Mouse (Mus musculus): ENCODE data around the gene Mks1.

Gene Mks1

DNA sequence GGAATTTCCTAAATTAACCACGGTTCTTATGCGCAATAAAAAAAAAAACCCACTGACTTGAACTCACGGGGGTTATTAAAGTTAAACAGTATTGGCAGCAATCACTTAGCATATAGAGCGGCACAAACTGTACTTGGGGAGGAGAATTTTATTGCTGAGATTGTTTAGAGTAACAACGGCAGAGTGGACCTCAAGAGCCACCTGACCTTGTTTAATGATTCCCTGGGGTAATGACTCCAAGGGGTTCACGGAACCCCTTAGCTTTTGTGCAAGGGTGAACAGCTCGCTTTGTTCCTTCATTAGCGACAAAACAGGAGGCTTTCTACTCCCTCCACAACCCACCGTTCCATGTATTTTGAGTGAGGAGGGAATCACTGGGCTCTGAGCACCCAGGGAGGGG is 26.8 kb downstream of the Mks1 start:
- DNase-seq, result no peak

DNA sequence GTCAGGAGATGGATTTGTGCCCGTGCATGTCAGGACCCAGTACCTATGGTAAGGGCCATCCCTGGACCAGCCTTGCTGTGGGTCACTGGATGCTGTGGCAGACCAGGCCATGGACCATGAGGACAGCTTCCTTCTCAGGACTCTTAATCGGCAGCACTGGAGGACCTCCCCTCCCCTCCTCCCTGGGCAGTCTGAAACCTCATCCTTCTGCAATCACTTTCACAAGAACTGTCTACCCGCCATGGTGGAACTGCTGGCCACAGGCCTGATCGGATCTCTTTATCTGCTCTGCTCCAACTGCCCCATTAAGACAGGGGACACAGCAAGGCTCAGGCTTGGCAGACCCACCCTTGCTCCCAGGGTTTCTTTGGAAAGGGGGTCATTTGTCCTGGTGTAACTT is 28.7 kb downstream of the Mks1 start:
- DNase-seq, result no peak

DNA sequence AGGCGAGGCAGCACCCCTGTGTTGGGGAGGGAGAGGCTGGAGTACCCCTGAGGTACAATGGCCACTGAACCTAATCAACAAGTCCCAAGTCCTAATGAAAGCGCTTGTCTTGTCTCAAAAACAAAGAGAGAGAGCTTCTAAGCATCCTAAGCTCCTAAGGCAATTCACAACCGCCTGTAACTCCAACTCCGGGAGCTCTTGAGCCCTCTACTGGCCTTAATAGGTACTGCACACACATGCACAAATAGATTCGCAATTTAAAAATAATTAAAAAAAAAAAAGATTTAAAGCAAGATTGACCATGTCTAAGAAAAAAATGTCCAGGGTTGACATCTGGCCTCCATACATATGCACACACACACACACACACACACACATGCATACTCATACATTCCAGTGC is 30.5 kb downstream of the Mks1 start:
- peak; percentile 36 to 48 for DNase-seq

DNA sequence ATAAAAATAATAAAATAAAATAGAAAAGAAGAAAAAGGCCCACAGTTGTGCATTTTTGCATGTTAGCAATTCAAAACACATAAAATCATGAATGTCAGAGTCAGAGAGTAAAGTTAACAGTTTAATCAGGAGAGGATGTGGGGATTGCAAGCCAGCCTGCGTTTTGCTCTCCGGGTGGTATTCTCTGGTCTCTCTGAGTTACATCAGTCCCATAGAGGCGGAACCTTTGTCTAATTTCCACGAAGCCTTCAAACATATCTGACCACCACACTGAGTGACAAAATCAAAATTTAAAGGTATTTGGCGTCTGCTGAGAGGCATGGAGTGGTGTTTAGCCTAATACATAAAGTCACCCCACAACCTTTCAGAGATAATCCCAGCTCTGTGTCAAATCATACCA is 31.8 kb downstream of the Mks1 start:
- no peak for DNase-seq

DNA sequence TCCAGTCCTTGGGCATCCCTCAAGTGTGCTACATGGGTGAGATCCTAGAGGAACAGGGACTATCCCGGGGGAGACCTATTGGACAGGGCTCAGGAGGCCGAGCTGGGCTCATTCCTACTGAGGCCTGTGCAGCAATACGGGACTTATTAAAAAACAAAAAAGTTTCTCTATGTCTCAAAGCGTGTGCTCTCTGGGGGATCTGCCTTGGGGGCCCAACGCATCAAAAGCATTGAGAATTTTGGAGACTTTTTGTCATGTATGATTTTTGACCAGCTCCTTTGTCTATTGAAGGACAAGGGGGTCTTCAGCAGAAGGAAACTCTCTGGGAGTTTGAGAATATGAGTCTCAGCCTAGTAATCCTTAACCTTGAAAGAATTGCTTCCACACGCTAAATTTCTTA is 39.2 kb downstream of the Mks1 start, which contains the start of gene Olfr462:
Olfr462 (minus strand) TSS at position 101 of the 400 bp plus-strand sequence.
- no peak for DNase-seq

DNA sequence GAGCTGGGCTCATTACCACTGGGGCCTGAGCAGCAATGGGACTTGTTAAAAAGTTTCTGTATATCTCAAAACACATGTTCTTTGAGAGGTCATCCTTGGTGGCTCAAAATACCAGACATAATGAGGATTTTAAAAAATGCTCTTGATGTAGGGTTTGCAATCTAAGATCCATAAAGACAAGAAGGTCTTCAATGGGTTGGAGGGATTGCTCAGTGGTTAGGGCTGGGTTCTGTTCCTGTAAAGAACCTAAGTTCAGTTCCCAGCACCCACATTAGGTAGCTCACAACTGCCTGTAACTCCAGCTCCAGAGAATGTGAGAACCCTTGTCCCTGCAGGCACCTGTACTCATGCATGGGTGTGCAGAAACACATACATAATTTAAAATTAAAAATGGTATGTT is 44.3 kb downstream of the Mks1 start, which contains the start of gene Olfr463:
Olfr463 (minus strand) TSS at position 101 of the 400 bp plus-strand sequence.
- no peak for DNase-seq

DNA sequence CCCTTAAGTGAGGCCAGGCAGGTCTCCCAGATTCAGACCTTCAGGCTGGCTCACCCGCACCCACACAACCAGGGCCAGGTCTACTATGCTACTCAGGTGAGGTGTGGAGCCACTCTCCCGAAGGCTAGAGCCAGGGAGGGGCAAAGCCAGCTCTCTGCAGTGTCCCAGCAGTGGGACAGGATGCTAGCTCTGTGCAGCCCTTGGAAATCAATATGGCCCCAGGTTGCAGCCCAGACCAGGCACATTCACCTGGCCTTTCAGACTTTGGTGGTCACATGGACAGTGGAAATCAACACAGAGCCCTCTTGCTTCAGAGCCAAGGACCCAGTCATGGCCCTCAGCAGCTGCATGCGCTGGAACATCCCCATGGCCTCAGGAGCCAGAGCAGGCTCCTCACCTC is 51.3 kb downstream of the Mks1 start:
- no peak for DNase-seq
